Mouse (Mus musculus) urinary bladder, postnatal 10 days (tissue): ENCODE results near the gene Kcnk13.

ENCODE experiments used
- DNase-seq: peaks from one replicate; pipeline ENCODE4 v3.0.0; 2022; ENCODE audit warnings: low spot score

Gene Kcnk13

DNA sequence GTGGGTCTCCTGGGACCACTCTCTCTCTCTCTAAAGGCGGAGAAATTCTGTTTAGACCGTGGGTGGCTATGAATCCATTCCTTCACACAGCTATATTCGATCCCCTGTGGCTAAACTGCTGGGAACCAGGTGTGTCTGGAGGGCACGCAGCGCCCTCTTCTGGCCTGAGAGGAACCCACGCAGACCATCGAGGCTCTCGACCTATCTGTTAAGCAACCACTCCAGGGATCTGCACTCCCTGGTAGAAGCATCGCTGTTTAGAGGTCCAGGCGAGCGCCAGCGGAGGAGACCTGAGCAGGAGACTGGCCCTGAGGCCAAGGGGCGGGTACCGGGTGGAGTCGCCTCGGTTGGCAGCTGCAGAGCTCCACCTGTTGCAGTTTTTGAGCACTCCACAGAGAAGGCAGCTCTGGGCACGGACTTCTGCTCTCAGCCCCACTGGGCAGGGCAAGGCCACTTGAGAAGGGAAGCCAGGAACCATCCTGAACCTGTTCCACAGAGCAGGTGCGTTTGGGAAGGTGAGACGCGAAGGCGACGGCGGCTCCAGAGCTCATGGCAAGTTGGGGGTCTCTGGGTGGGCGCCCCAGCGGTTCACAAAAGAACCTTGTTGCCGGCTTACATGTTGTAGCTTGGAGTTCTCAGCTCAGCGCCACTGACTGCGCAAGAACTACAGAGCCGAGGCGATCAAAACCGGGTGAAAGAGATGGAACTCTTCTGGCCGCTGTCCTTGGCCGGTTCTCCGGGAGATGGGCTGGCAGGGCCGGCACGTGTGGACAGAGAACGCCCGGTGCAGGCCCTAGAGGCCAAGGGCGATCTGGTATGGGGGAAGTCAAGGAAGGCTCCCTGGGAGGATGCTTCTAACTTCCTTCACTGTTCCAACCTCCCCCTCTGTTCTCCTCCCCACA, at the start of gene Kcnk13:
Kcnk13 (plus strand) TSS at position 199 of the 902 bp plus-strand sequence.
- DNase-seq: no peak

DNA sequence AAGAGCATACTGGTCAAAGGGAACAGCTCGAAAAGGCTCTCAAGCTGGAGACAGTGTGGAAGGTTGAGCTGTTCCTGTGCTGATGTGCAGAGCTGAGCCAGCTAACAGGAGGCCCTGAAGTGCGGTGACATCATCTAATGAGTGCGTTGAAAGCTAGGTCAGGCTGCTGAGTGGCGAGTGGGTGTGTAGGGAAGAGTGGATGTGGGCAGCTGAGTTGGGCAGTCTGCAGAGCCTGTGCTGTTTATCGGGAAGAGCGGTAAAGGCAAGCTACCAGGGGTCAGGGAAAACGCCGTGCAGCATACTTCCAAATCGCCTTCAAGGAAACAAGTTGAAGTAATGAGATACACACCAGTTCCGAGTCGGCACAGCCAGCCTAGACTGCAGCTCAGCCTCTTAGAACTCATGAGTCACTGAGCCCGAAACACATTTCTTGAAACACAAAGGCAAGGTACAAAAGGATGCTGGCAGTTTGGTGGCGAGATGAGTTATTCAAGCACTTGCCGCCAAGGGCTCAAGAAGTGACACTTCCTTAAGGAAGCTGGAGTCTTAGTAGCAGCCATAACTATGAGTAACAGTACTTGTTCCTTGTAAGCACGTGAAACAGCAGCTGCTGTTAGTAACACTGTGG, 46.4 kb upstream of the Kcnk13 start:
- no peak for DNase-seq

DNA sequence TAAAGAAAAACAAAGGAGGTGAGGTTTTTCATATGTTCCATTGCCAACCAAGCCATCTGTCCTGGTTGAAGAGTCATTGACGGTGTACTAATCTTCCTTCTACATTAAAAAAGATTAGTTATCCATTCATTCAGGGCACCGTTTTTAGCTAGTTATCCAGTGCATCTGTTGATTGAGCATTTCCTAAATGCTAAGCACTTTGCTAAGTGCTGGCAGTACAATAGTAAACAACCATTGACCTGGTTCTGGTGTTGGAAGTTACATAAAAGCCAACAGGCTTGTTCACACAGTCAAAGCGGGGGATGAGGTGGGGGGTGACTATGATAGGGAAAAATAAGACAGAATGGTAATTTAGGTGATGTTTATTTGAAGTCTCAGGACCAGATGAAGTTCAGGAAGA, 44.7 kb upstream of the Kcnk13 start:
- DNase-seq: no peak

DNA sequence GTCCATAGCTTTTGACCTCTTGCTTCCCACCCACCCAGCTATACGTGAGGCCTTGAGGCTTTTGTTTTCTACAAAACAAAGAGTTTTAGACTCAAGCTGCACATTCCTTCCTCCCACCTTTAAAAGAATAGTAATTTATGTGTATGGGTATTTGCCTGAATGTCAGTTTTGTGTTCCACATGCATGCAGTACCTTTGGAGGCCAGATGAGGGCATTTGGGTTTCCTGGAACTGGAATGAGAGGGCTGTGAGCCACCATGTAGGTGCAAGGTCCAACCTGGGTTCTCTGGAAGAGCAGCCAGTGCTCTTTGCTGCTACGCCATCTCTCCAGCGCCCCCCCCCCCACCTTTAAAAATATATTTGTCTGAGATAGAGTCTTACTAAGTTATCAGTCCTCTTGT, 43.3 kb upstream of the Kcnk13 start:
- DNase-seq: no peak

DNA sequence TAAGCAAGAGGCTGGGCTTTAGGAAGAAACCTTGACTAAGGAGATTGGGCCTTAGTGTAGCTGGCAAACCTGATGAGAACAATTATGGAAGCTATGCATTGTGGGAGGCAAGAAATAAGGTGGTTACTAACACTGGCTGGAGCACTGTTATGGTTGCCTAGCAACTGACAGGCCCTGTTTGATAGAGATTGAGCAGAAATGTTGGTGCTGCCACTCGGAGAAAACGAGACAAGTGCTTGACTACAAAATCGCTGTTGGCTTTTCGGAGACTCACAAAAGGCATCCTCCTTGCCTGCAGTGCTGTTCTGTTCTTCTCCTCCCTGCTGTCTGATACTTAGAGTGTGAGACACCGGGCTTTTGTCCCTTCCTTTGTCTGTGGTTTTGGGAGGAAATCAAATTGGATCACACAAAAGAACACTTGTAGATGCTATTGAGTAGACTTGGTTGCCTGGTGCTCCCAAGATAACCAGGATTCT, 41.1 kb upstream of the Kcnk13 start:
- DNase-seq: no peak

DNA sequence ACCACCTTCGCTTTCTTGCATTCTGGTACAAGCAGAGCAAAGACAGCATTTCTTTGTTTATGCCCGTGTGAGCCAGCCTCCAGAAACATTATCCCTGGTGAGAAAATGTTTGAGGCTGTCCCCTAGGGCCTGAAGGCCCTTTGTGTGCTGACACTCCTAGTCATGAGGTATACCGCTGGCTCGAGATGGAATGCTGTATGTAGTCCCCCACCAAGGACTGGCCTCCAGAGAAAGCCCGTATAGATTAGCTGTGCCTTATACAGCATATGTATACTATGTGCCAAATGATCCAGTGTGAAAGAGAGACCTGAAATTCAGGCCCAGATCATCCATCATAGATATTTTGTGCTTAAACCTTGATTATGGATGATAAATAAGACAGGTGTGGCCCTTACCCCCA, 40.6 kb upstream of the Kcnk13 start:
- no peak for DNase-seq

DNA sequence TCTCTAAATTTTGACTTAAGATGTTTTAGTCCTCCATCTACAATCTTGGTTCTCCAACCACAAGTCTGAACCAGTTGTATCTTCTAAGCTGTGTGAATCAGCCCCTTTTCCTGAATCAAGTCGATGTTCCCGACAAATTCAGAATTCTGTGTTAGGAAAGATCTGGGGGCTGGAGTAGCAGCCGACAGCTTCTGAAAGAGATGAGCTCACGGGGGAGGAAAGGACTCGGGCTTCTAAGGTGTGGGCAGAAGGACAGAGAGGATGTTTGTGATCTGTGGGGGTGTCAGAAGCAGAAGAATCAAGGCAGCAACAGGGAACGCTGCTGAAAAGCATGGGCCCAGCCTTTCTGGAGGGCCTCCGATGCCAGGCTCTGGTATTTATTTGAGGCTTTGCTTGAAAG, 36.0 kb upstream of the Kcnk13 start:
- no peak for DNase-seq

DNA sequence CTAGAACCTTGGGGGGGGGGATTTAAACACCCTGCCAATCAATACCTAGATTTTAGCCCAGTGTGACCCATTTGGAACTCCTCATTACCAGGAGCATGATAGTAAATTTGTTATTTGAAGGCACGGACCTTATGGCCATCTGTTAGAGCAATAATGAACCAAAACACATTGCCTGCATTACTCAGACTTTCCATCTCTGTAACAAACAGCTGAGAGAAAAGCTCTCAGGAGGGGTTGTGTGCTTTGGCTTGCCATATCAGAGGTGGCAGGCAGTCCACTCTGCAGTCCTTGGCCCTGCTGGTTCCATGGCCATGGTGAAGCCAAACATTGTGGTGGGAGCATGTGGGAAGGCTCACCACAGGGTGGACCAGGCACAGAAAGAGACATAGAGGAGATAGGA, 35.1 kb upstream of the Kcnk13 start:
- DNase-seq: no peak

DNA sequence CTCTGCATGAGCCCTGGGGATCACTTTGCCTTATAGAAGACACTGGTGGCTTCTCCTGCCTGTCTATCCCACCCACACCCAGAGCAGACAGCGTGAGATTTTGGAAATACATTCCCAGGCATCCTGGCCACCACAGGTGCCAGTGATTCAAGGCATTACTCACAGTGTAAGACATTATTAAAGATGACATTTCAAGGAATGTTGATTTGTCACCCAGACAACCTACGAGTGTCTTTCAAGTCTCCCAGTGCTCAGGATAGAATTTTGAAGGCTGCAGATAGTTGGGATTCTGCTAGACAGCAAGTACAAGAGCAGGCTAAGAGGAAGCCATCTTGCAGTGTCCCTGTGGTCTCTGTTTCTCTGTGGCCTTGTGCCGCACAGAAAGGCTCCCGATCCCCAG, 32.1 kb upstream of the Kcnk13 start:
- no peak for DNase-seq

DNA sequence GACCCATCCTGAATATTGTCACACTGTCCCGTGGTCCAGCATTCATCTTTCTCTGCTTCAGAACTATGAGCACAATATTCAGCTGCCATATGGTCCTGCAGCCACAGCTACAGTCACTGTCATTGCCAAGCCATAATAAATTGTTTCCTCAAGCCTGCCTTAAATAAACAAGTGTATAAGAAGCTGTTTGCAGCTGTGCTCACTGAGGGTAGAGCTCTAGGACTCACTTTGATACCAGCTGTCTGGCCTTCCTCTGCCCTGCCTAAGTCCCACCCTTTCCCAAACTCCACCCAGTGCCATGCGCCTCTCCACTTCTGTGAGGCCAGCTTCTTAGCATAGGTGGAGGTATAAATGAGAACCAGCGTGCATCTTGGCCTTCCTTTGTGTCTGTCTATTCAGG, 30.7 kb upstream of the Kcnk13 start:
- no peak for DNase-seq

DNA sequence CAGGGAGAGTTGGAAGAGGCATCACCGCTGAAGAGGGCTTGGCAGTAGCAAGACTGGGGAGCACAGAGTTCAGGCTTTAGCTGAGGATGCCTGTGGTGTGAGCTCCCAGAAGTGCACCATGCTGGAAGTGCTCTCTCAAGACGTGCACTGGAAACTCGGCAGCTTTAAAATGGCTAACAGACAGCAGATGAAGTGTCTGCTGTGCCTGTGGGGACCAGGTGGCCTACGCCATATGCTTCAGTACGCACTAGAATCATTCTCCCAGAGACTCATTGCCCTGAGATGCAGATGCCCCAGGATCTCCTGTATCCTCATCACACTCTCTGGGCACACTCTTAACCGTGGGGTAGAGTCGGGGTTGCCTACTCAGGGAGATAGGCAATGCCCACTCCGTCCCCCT, 28.9 kb upstream of the Kcnk13 start:
- no peak for DNase-seq

DNA sequence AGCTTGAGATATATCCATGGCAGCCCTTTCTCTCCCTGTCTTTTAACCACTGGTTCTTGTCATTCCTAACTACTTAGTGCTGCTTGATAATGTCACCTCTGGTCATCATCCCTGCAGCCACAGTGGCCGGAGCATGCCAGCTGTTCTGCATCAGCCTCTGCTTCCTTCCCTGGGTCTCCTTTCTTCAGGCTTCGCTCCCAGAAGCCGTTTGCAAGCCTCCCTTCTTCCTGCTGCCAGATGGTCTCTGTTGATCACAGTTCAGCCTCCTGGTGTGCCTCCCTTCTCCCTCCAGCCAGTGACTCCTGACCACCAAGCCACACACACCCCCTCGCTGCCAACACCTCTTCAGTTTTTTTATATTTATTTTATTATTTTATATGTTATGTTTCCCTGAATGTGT, 25.8 kb upstream of the Kcnk13 start:
- DNase-seq: no peak

DNA sequence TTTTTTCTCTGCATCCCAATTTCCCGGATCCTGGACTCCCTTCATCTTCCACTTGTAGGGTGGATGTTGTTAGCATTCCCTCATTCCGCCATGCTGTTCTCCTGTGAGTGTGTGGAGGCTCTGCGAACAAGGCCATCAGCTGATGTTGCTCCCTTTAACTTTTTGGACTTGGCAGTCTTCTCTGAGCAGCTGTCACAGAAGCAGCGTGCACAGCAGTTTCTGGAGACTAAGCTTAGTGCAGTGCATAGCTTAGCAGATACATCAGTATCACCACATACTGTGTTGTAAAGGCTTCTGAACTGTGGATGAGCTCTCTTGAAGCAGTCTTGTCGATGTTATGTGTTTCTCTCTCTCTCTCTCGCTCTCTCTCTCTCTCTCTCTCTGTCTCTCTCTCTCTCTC, 25.1 kb upstream of the Kcnk13 start:
- DNase-seq: no peak

DNA sequence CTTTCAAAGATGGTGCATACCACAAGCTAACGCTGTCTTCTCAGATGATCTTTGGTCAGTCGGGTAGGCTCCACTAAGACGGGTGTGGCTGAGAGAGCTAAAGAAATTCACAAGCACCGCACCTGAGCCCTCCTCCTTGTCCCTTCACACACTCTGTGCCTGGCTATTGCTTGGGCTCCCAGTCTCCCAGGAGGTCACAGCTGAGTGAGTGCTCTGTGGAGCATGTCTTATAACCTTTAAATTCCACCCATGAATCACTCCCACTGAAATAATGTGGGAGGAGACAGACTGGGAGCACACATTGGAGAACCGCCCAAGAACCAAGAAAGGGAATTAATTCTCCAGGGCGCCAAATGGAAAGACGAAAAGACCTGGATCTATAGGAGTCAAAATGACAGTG, 23.6 kb upstream of the Kcnk13 start:
- DNase-seq: no peak

DNA sequence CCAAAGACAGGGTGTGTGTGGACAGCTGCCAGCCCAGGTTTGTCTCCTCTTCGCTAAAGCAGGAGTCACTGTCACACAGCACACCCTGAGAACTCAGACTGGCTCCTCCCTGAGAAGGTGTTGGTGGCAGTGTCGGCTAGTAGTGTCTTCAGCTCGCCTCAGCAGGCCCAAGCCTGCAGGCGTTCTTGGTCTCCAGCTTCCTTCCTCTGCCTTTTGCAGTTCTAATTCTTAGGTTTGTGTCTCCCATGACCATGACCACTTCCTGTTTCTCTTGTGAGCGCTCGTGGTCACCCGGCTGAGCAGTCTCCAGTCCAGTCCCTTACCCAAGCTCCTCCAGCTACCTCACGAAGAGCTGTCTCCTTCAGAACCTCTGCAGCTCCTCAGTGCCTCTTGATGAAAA, 21.9 kb upstream of the Kcnk13 start:
- DNase-seq: no peak

DNA sequence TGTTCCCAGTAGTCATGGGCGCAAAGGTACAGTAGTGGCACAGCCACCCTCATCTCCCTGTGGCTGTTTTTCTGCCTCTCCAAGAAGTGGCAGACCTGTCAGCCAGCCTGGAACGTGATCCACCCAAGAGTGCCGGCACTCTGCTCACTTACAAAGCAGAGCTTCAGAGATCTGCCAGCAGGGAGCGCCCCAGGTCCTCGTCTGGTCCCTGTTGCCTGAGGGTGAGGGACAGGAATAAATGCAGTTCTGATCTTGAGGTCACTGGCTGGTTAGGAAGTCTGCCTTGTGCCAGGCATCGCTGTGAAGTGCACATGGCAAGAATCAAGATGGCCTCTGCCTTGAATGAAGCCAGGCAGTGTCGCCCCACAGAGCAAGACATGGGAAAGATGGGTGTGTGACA, 11.4 kb upstream of the Kcnk13 start:
- DNase-seq: no peak

DNA sequence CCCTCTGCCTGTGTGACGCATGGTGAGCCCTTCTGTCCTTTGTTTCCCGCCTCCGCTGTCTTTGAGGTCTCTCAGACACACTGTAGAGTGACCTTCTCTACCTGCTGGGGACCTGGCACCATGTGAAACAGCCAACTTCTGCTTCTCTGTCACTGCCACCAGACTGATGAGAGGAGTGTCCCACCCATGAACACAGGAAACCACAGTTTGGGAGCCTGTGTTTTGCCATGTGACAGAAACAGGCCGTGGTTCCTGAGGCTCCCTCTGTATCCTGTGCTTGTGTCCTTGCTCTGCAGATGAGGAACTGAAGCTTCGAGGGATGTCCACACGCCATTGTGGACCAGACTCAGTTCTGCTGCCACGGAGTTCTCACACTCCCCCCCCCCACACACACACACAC, 7.9 kb upstream of the Kcnk13 start:
- no peak for DNase-seq

DNA sequence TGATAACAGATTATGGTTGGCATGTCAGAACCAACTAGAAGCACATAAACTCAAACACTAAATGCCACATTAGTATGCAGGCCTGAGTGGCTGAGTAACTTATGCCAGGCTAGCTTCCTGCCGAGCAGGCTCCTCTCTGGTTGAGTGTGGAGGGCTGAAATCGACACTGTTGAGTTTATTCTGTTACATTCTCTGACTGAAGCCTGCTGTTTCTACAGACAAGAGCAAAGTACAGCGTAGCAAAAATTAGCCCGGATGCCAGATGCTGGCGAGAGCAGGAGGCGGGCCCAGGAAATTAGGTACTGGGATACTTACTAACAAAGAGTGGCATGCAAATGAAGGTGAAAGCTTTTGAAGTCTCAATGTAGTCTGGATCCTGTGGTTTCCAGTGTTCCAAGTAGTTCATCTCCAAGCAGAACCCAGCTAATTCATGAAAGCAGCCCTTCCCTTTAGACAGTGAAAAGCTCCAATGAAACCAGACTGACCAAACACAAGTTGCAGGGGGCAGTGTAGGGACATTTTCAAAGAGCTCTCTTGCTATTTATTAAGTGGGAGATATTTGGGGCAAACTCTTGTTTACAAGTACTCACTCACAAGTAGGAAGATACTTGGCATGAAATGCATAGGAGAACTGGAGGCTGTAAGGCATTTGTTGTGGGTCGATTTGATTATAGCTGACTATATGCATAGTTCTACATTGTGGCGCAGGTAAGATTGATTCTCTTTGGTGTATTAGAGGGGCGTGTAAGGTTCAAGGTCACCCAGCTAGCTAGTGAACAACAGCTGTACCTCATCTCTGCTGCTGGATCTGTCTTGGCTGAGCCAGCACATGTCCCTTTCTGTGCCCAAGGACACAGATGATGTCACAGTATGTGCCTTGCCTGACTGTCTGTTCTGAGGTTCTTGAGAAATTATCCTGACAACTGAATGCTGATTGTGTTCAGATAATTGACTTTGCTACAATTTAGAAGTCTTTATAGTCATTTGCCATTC, 5.9 kb upstream of the Kcnk13 start:
- DNase-seq: no peak

DNA sequence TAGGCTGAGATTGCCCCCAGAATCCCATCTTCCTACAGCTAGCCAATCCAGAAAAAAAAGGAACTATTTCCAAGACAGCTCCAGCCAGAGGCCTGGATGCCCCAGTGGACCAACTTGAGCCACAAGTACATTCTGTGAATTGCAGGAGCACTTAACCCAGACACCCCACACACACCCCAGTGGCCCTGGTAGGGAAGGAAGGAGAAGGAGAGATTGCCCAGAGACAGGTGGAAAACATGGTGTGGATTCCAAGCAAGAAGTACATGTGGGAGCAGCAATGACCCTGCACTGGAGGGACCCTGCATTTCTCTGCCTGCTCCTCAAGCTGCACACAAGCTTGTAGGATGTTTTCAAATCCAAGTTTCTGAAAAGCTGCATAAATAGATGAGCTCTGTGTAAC, 5.0 kb upstream of the Kcnk13 start:
- DNase-seq: no peak

DNA sequence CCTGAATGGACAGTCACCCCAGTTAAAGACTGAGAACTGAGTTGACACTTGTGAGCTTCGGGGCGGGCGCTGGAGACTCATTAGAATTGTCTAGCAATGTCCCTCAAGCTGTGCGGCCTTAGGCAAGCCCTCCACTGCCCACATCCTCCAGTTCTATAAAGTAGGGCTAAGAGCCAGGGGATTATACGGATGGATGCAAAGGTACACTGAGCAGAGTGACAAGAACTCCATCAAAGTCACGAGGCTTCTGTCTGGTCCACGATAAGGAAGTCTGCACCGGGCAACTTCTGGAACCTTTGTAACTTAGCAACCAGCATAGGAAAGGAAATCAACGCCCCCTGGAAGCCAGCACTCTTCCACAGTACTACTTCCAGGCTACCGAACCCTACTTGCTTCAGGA, 4.4 kb upstream of the Kcnk13 start:
- no peak for DNase-seq

DNA sequence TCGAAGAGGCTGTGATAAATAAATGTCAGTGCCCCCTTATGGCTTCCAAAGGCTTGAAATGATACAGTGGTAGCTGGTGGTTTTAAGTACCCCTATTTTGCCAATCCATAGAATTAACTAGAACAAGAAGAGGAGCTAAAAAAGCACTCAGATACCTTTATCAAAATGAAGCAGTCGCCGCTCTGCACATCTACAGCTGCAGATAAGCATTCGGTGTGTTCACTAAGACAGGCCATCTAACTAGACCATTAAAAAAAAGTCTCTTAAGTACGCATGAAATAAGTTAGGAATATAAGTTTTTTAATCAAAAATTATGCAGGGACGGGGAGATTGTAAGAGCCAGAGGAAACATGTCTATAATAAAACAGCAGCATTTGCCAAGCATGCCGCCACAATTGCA, 3.6 kb upstream of the Kcnk13 start:
- DNase-seq: no peak
